25 mouse cellular contexts compared by ENCODE assay signal in the genomic region with DNA sequence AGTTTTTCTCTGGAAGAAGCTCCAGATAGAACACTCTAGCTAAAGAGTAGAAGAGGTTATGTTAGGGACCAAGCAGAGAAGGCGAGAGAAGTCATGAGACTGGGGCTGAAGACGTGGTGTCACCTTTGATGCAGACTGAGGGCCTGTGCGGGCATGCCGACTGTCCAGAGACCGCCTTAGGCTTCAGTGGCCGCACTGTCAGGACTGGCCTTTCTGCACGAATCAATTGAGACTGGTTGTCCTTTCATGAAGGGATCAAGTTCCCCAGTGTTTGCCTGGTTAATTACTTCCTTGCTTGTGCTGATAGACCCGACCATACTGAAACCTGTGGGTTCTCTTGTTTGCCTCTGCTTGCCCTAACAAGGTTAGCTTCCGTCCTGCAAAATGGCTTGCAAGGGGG.
A peak's percentile ranks its signal among the peaks of the same experiment; 100 is the strongest.
DNase-seq lines count a peak whose midpoint lies in the region; ATAC-seq and TF ChIP-seq lines count a peak whose summit lies in the region.
"Had no signal": no experiment of that assay in that cellular context is flagged by ENCODE, and none has a peak within 500 bp of the region (broad histone marks: within the 10 kb centered on the region; RNA-seq: fewer than 3 reads in every experiment).

No protein-coding gene starts in this region.

- TF ChIP-seq EP300 in heart, adult 2 months (IDR thresholded peaks at IDR 0.05; ENCODE audit: insufficient read depth, low read depth, low read length) = no peak
- 0 out of 2 replicates have a peak, but pooled peaks have one; percentile 28 for TF ChIP-seq EP300 in CH12.LX (IDR thresholded peaks at IDR 0.05; ENCODE audit: low read length)

- peak overlapping the region; percentile 61 for H3K27ac ChIP-seq in heart, adult 2 months
- peak overlapping the region; percentile 45 for H3K27ac ChIP-seq in CH12.LX (ENCODE audit: insufficient read depth, low read depth)
- no peak overlapping the region for H3K27ac ChIP-seq in hindbrain, embryonic 11.5 days (ENCODE audit: low read depth, low read length)
- H3K27ac ChIP-seq: embryonic facial prominence, embryonic 12.5 days; embryonic facial prominence, embryonic 15.5 days; forebrain, embryonic 12.5 days; forebrain, embryonic 15.5 days; heart, embryonic 13.5 days; hindbrain, embryonic 13.5 days; intestine, embryonic 15.5 days had no signal

- intact Hi-C loops in heart, adult 2 months (cut with DNase I) = no loop called here

- H3K9me3 ChIP-seq in CH12.LX (replicated peaks; ENCODE audit: low read length) = no peaks in the 10 kb centered on the region
- H3K9me3 ChIP-seq in hindbrain, embryonic 11.5 days (ENCODE audit: control insufficient read depth, low read length) = no peaks in the 10 kb centered on the region
- H3K9me3 ChIP-seq: embryonic facial prominence, embryonic 12.5 days; embryonic facial prominence, embryonic 15.5 days; forebrain, embryonic 12.5 days; forebrain, embryonic 15.5 days; G1E; heart, embryonic 13.5 days; hindbrain, embryonic 13.5 days; intestine, embryonic 15.5 days had no signal

- no peak for TF ChIP-seq CTCF in heart, adult 2 months (IDR thresholded peaks at IDR 0.05)
- TF ChIP-seq CTCF in CH12.LX (conservative IDR thresholded peaks at IDR 0.05 in 1 of 2, IDR thresholded peaks at IDR 0.05 in 1 of 2; ENCODE audit: low read depth in 2 of 2, low read length in 2 of 2) = no peak

- no peak overlapping the region for H3K9ac ChIP-seq in heart, adult 2 months (ENCODE audit: low read depth, low read length)
- H3K9ac ChIP-seq in CH12.LX (ENCODE audit: insufficient read depth, low read depth) = peak overlapping the region; percentile 33; the same call in 1 of the 2 replicates
- H3K9ac ChIP-seq in hindbrain, embryonic 11.5 days (ENCODE audit: low read depth, low read length) = no peak overlapping the region
- H3K9ac ChIP-seq: embryonic facial prominence, embryonic 12.5 days; embryonic facial prominence, embryonic 15.5 days; forebrain, embryonic 12.5 days; forebrain, embryonic 15.5 days; heart, embryonic 13.5 days; hindbrain, embryonic 13.5 days; intestine, embryonic 15.5 days had no signal

- in situ Hi-C loops in CH12.LX (cut with MboI; ENCODE audit: low pct_ligation_motif_present, low pct_unique_long_range_greater_than_20kb, low sequenced_read_pairs) = no loop called here

- WGBS in heart, adult 2 months = 78% methylated on average over 9 of the region's 9 CpGs
- WGBS in hindbrain, embryonic 11.5 days = 67% methylated on average over 9 of the region's 9 CpGs

- H3K4me3 ChIP-seq in heart, adult 2 months = no peak overlapping the region
- no peak overlapping the region for H3K4me3 ChIP-seq in CH12.LX (replicated peaks in 1 of 3; ENCODE audit: low read depth in 2 of 3, low read length in 2 of 3, poor library complexity in 1 of 3)
- no peak overlapping the region for H3K4me3 ChIP-seq in hindbrain, embryonic 11.5 days (ENCODE audit: low read depth, low read length)
- H3K4me3 ChIP-seq: embryonic facial prominence, embryonic 12.5 days; embryonic facial prominence, embryonic 15.5 days; forebrain, embryonic 12.5 days; forebrain, embryonic 15.5 days; heart, embryonic 13.5 days; hindbrain, embryonic 13.5 days; intestine, embryonic 15.5 days had no signal

- H3K79me2 ChIP-seq in heart, adult 2 months (replicated peaks; ENCODE audit: control insufficient read depth, insufficient read depth, low read length) = no peaks in the 10 kb centered on the region
- no peaks in the 10 kb centered on the region for H3K79me2 ChIP-seq in CH12.LX (replicated peaks; ENCODE audit: control insufficient read depth, extremely low read depth, insufficient read depth, poor library complexity, severe bottlenecking)

- H3K4me2 ChIP-seq in CH12.LX (ENCODE audit: insufficient read depth, low read depth, poor library complexity, severe bottlenecking) = peak overlapping the region; percentile 29
- no peak overlapping the region for H3K4me2 ChIP-seq in hindbrain, embryonic 11.5 days (replicated peaks; ENCODE audit: low read depth, low read length)
- H3K4me2 ChIP-seq: embryonic facial prominence, embryonic 12.5 days; embryonic facial prominence, embryonic 15.5 days; forebrain, embryonic 12.5 days; forebrain, embryonic 15.5 days; heart, embryonic 13.5 days; hindbrain, embryonic 13.5 days; intestine, embryonic 15.5 days had no signal

- ATAC-seq in hindbrain, embryonic 11.5 days (ENCODE audit: low FRiP score) = no peak
- ATAC-seq: forebrain, embryonic 15.5 days; hindbrain, embryonic 16.5 days; intestine, embryonic 15.5 days; Patski had no signal

- no peak for TF ChIP-seq RAD21 in CH12.LX (IDR thresholded peaks at IDR 0.05; ENCODE audit: low read depth, low read length)

- H3K36me3 ChIP-seq in heart, adult 2 months (ENCODE audit: control insufficient read depth, insufficient read depth, low read length) = peaks cover 7% of the 10 kb centered on the region; the same call in 1 of the 2 replicates
- H3K36me3 ChIP-seq in CH12.LX (replicated peaks in 1 of 2; ENCODE audit: control insufficient read depth in 1 of 2, insufficient read depth in 1 of 2, low read length in 1 of 2) = peaks cover 0 to 2% of the 10 kb centered on the region in 2 experiments
- H3K36me3 ChIP-seq in hindbrain, embryonic 11.5 days (ENCODE audit: control insufficient read depth, insufficient read depth, low read length) = no peaks in the 10 kb centered on the region
- H3K36me3 ChIP-seq: embryonic facial prominence, embryonic 12.5 days; embryonic facial prominence, embryonic 15.5 days; forebrain, embryonic 12.5 days; forebrain, embryonic 15.5 days; G1E; heart, embryonic 13.5 days; hindbrain, embryonic 13.5 days; intestine, embryonic 15.5 days had no signal

- no peaks in the 10 kb centered on the region for H3K27me3 ChIP-seq in heart, adult 2 months (ENCODE audit: control insufficient read depth, insufficient read depth, low read length)
- H3K27me3 ChIP-seq in CH12.LX (replicated peaks) = no peaks in the 10 kb centered on the region
- H3K27me3 ChIP-seq in hindbrain, embryonic 11.5 days (ENCODE audit: control insufficient read depth, insufficient read depth, low read length) = no peaks in the 10 kb centered on the region
- H3K27me3 ChIP-seq: embryonic facial prominence, embryonic 12.5 days; embryonic facial prominence, embryonic 15.5 days; forebrain, embryonic 15.5 days; heart, embryonic 13.5 days; hindbrain, embryonic 13.5 days; intestine, embryonic 15.5 days; Patski had no signal

- H3K4me1 ChIP-seq in heart, adult 2 months (ENCODE audit: control insufficient read depth, insufficient read depth, low read length) = peaks cover 28% of the 10 kb centered on the region
- H3K4me1 ChIP-seq in CH12.LX (ENCODE audit: control insufficient read depth in 1 of 2, insufficient read depth in 2 of 2) = peaks cover 26 to 66% of the 10 kb centered on the region in 2 experiments
- no peaks in the 10 kb centered on the region for H3K4me1 ChIP-seq in hindbrain, embryonic 11.5 days (replicated peaks; ENCODE audit: control insufficient read depth, insufficient read depth, low read length)
- H3K4me1 ChIP-seq: embryonic facial prominence, embryonic 12.5 days; embryonic facial prominence, embryonic 15.5 days; forebrain, embryonic 12.5 days; hindbrain, embryonic 13.5 days; intestine, embryonic 15.5 days had no signal

- TF ChIP-seq POLR2A in heart, adult 2 months (IDR thresholded peaks at IDR 0.05; ENCODE audit: insufficient read depth, low read depth, low read length) = no peak
- TF ChIP-seq POLR2A in CH12.LX (IDR thresholded peaks at IDR 0.05; ENCODE audit: low read depth, low read length) = no peak

- DNase-seq in embryo, embryonic 10 days (ENCODE audit: low spot score) = peak; percentile 52
- DNase-seq in embryo, embryonic 10.5 days (ENCODE audit: low spot score) = no peak
- DNase-seq in heart, adult 2 months = no peak
- no peak for DNase-seq in heart, adult 18-20 months
- no peak for DNase-seq in CH12.LX (ENCODE audit: extremely low read depth)
- DNase-seq in urinary bladder, postnatal 25 days (ENCODE audit: low spot score) = peak; percentile 38
- DNase-seq in hindbrain, embryonic 11.5 days (ENCODE audit: low spot score) = no peak
- DNase-seq in liver = no peak
- DNase-seq: adrenal gland, adult 2 months; adrenal gland, postnatal 14 days; cerebellum, adult 11 months; cerebellum, adult 9-11 months; gastrocnemius, postnatal 14 days; heart, postnatal 14 days; kidney, adult 11 months had no signal

- dilution Hi-C loops in CH12.LX (cut with MboI; ENCODE audit: extremely low pct_ligation_motif_present, extremely low pct_unique_long_range_greater_than_20kb, low sequenced_read_pairs) = no loop called here

TF ChIP-seq in CH12.LX, 34 proteins besides CTCF, POLR2A, EP300 and RAD21 (continues in another document):
- peak; percentile 46; the same call in 1 of the 2 replicates for TF ChIP-seq ZMIZ1 (IDR thresholded peaks at IDR 0.05; ENCODE audit: low read depth, low read length)
- TF ChIP-seq SMC3 (IDR thresholded peaks at IDR 0.05; ENCODE audit: low read depth, low read length) = peak; percentile 5; the same call in 1 of the 2 replicates
- 0 out of 2 replicates have a peak, but pooled peaks have one; percentile 36 for TF ChIP-seq KAT2A (IDR thresholded peaks at IDR 0.05; ENCODE audit: insufficient replicate concordance, low read length)
- TF ChIP-seq ELF1 (IDR thresholded peaks at IDR 0.05; ENCODE audit: low read depth, low read length) = peak; percentile 65
- TF ChIP-seq MXI1 (IDR thresholded peaks at IDR 0.05; ENCODE audit: low read depth, low read length) = peak; percentile 54; the same call in 1 of the 2 replicates
- 0 out of 2 replicates have a peak, but pooled peaks have one; percentile 45 for TF ChIP-seq MAX (IDR thresholded peaks at IDR 0.05; ENCODE audit: low read length)
- no peak for TF ChIP-seq ZKSCAN1 (IDR thresholded peaks at IDR 0.05; ENCODE audit: borderline replicate concordance, low read depth, low read length)
- peak; percentile 33; the same call in 1 of the 2 replicates for TF ChIP-seq NRF1 (IDR thresholded peaks at IDR 0.05; ENCODE audit: low read depth, low read length)
- TF ChIP-seq MAZ (IDR thresholded peaks at IDR 0.05; ENCODE audit: low read depth, low read length) = peak; percentile 48; the same call in 1 of the 2 replicates
- TF ChIP-seq ETS1 (conservative IDR thresholded peaks at IDR 0.05; ENCODE audit: low read depth, low read length) = no peak; the same call in 1 of the 2 replicates
- no peak for TF ChIP-seq ZNF384 (IDR thresholded peaks at IDR 0.05; ENCODE audit: low read depth, low read length)
- no peak for TF ChIP-seq USF2 (conservative IDR thresholded peaks at IDR 0.05; ENCODE audit: low read depth, low read length)
- 0 out of 2 replicates have a peak, but pooled peaks have one; percentile 32 for TF ChIP-seq MYC (IDR thresholded peaks at IDR 0.05; ENCODE audit: low read depth, low read length)
- peak; percentile 46; the same call in 1 of the 2 replicates for TF ChIP-seq RCOR1 (conservative IDR thresholded peaks at IDR 0.05; ENCODE audit: low read depth, low read length)
- TF ChIP-seq BHLHE40 (IDR thresholded peaks at IDR 0.05; ENCODE audit: low read depth, low read length) = peak; percentile 53; the same call in 1 of the 2 replicates
- TF ChIP-seq JUN (IDR thresholded peaks at IDR 0.05; ENCODE audit: insufficient read depth, low read depth, low read length) = no peak
- TF ChIP-seq ZC3H11A (IDR thresholded peaks at IDR 0.05; ENCODE audit: low read depth, low read length) = no peak

Comparison
In these comparisons a context has a peak if more than half of its experiments do, and no peak if none do; other contexts are left out.
1. DNase-seq: peak in embryo, embryonic 10 days (single experiment) and urinary bladder, postnatal 25 days (single experiment); none in embryo, embryonic 10.5 days (single experiment), heart, adult 2 months (0 of 2), heart, adult 18-20 months (0 of 2), CH12.LX (single experiment), hindbrain, embryonic 11.5 days (single experiment) and liver (single experiment).